Mouse (Mus musculus): ENCODE measurements around the gene Wdr27. TPM values are rescaled to one million over a fixed set of nuclear protein-coding genes. Genes with fewer than 3 reads are reported as not detected.
A peak's percentile ranks its signal among the peaks of the same experiment; 100 is the strongest.
"Not testable (repeated sequence)": the region's sequence is repeated elsewhere in the genome, so short reads cannot be mapped to it uniquely, and the experiment has no call there.

The Wdr27 gene
- total RNA-seq, 2 experiments from 2014 or later = 3.9 to 4.2 TPM

GRCm38 (mm10) chr17:14912981-14913380, 30.0 kb downstream of the Wdr27 start:
- no peak for TF ChIP-seq CTCF (conservative IDR thresholded peaks at IDR 0.05)
- H3K4me3 ChIP-seq = no peak overlapping the region
- H3K27ac ChIP-seq = no peak overlapping the region
- no peak for DNase-seq (ENCODE audit: low spot score in 2 of 2)

- DNase-seq (ENCODE audit: low spot score in 2 of 2) = no peak
- no peak overlapping the region for H3K27ac ChIP-seq
- TF ChIP-seq CTCF (conservative IDR thresholded peaks at IDR 0.05) = peak; percentile 64
- H3K4me3 ChIP-seq = no peak overlapping the region
These were observed 30.5 kb downstream of the Wdr27 start for GRCm38 (mm10) chr17:14912420-14912819.

- no peak for TF ChIP-seq CTCF (conservative IDR thresholded peaks at IDR 0.05)
- no peak for DNase-seq (ENCODE audit: low spot score in 2 of 2)
- Histone ChIP-seq H3K4me3 (no peak overlapping the region), H3K27ac (no peak overlapping the region)
These were observed 32.2 kb downstream of the Wdr27 start for GRCm38 (mm10) chr17:14910771-14911170.

GRCm38 (mm10) chr17:14909331-14909730, 33.6 kb downstream of the Wdr27 start:
- H3K27ac ChIP-seq = no peak overlapping the region
- DNase-seq (ENCODE audit: low spot score in 2 of 2) = no peak
- TF ChIP-seq CTCF (conservative IDR thresholded peaks at IDR 0.05) = no peak
- no peak overlapping the region for H3K4me3 ChIP-seq

- no peak for TF ChIP-seq CTCF (conservative IDR thresholded peaks at IDR 0.05)
- no peak overlapping the region for H3K4me3 ChIP-seq
These were observed 35.8 kb downstream of the Wdr27 start for GRCm38 (mm10) chr17:14907136-14907535.

GRCm38 (mm10) chr17:14906611-14907010, 36.3 kb downstream of the Wdr27 start:
- no peak overlapping the region for H3K4me3 ChIP-seq
- H3K27ac ChIP-seq = no peak overlapping the region
- no peak for TF ChIP-seq CTCF (conservative IDR thresholded peaks at IDR 0.05)
- DNase-seq (ENCODE audit: low spot score in 2 of 2) = no peak

More at GRCm38 (mm10) chr17:14907136-14907535, 35.8 kb downstream of the Wdr27 start:
- H3K27ac ChIP-seq = no peak overlapping the region
- no peak for DNase-seq (ENCODE audit: low spot score in 2 of 2)

GRCm38 (mm10) chr17:14904637-14905265, 38.2 kb downstream of the Wdr27 start:
- H3K4me3 ChIP-seq = no peak overlapping the region
- peak; percentile 98 for TF ChIP-seq CTCF (conservative IDR thresholded peaks at IDR 0.05)
- peak; percentile 46 to 88 for DNase-seq (ENCODE audit: low spot score in 2 of 2)
- no peak overlapping the region for H3K27ac ChIP-seq

- Histone ChIP-seq H3K27ac (no peak overlapping the region), H3K4me3 (no peak overlapping the region)
- TF ChIP-seq CTCF (conservative IDR thresholded peaks at IDR 0.05) = no peak
- DNase-seq (ENCODE audit: low spot score in 2 of 2) = no peak
These were observed 38.8 kb downstream of the Wdr27 start for GRCm38 (mm10) chr17:14904206-14904605.

- TF ChIP-seq CTCF (conservative IDR thresholded peaks at IDR 0.05) = no peak
- Histone ChIP-seq H3K4me3 (no peak overlapping the region), H3K27ac (no peak overlapping the region)
- DNase-seq (ENCODE audit: low spot score in 2 of 2) = no peak
These were observed 39.7 kb downstream of the Wdr27 start for GRCm38 (mm10) chr17:14903212-14903611.

- no peak overlapping the region for H3K27ac ChIP-seq
These were observed 44.0 kb downstream of the Wdr27 start for GRCm38 (mm10) chr17:14898972-14899371.

GRCm38 (mm10) chr17:14895058-14895457, 47.9 kb downstream of the Wdr27 start:
- not testable (repeated sequence) for H3K27ac ChIP-seq; H3K4me3 ChIP-seq; DNase-seq (ENCODE audit: low spot score in 2 of 2)
- 0 out of 2 replicates have a peak, but pooled peaks have one; percentile 12 for TF ChIP-seq CTCF (conservative IDR thresholded peaks at IDR 0.05)

More at GRCm38 (mm10) chr17:14898972-14899371, 44.0 kb downstream of the Wdr27 start:
- TF ChIP-seq CTCF (conservative IDR thresholded peaks at IDR 0.05) = no peak
- no peak overlapping the region for H3K4me3 ChIP-seq
- DNase-seq (ENCODE audit: low spot score in 2 of 2) = no peak

- no peak overlapping the region for H3K27ac ChIP-seq
- DNase-seq (ENCODE audit: low spot score in 2 of 2) = no peak
- TF ChIP-seq CTCF (conservative IDR thresholded peaks at IDR 0.05) = no peak
- no peak overlapping the region for H3K4me3 ChIP-seq
These were observed 56.0 kb downstream of the Wdr27 start for GRCm38 (mm10) chr17:14886933-14887332.

- TF ChIP-seq CTCF (conservative IDR thresholded peaks at IDR 0.05) = no peak
- Histone ChIP-seq H3K4me3 (no peak overlapping the region), H3K27ac (no peak overlapping the region)
- DNase-seq (ENCODE audit: low spot score in 2 of 2) = no peak
These were observed 68.2 kb downstream of the Wdr27 start for GRCm38 (mm10) chr17:14874656-14875204.

- Histone ChIP-seq H3K4me3 (no peak overlapping the region), H3K27ac (no peak overlapping the region)
- peak; percentile 27 for TF ChIP-seq CTCF (conservative IDR thresholded peaks at IDR 0.05)
- no peak for DNase-seq (ENCODE audit: low spot score in 2 of 2)
These were observed 82.7 kb downstream of the Wdr27 start for GRCm38 (mm10) chr17:14860220-14860619.

All from layer of hippocampus, adult 2 months (tissue).